Mouse (Mus musculus): ENCODE results near the gene Gpx6.

Gpx6 gene

DNA sequence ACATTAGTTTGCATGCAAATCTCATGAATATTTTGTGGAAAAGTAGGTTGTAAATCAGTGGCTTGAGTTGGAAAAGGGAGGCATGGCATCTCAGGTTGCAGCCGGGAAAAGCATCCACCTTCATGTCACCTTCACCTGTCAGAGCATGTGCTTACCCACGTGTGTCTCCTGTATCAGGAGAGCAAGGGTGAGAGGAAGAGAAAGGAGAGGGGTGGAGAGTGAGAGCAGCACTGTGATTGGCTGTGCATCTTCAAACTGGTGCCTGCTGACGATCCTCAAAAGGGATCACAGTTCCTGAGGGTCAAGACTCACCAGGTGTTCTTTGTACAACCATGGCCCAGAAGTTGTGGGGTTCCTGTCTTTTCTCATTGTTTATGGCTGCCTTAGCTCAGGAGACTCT is at the start of gene Gpx6:
Gene Gpx6, plus strand, starts transcription at position 200 of the 400 bp plus-strand sequence.
- DNase-seq (ENCODE audit: extremely low read depth, low read depth, low spot score), result no peak

DNA sequence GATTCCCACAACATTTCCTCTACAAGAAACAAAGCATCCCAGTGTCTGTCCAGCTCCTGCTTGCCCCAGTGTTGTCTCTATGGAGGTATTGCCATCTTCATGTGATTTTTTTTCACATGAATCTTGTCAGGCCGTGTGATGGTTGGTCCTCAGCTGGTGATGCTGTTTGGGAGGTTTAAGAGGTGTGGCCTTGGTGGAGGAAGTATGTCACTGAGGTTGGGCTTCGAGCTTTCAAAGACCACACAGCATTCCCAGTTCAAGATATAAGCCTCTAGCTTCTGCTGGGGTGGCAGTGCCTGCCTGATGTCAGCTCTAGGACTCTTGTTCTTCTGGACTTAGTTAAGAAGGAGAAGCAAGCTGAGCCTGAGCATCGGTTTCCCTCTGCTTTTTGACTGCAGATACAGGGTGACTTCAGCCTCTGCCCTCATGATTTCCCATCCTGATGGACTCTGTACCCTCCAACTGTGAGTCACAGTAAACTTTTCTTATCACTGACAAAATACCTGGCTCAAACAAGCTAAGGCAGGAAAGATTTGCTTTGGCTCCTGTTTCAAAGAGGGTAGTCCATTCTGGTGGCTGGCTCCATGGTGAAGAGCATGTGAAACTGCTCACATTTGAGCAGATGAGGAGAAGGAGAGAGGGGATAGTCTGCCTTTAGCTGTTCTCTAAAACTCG is 49.0 kb upstream of the Gpx6 start:
- DNase-seq (ENCODE audit: extremely low read depth, low read depth, low spot score), result no peak

DNA sequence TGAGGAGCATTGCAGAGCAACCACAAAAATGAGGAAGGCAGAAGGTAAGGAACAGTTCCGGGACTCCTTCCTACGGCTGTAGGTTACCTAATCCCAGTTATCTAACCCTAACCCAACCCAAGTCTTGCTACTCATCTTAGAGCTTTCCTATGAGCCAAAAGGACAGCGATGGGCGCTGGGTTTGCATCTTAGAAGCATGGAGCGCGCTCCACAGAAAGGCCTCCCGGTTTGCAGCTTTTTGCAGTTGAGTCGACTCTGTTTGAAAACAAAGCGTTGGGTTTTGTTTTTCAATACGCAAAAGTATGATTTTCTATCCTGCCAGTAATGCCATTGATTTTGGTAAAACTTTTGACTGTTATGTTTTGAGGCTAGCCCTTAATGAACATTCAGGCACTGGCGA is 48.0 kb upstream of the Gpx6 start:
- DNase-seq (ENCODE audit: extremely low read depth, low read depth, low spot score), result no peak

DNA sequence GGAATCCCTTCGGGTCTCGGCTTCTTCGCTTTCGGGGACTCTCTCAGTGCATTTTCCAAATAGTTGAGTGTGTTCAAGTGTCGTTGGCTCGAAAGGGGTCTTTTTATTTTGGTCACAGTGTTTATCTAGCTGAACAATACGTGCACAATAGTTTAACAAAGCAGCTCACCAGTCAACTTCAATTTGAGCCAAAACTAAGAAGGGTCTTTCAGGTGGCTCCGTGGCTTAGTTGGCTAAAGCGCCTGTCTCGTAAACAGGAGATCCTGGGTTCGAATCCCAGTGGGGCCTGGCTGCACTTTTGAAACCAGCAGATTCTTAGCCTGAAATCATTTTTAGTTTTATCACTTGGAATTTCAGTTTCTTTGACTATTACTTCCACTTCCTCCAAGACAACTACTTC is 47.6 kb upstream of the Gpx6 start:
- DNase-seq (ENCODE audit: extremely low read depth, low read depth, low spot score), result no peak

DNA sequence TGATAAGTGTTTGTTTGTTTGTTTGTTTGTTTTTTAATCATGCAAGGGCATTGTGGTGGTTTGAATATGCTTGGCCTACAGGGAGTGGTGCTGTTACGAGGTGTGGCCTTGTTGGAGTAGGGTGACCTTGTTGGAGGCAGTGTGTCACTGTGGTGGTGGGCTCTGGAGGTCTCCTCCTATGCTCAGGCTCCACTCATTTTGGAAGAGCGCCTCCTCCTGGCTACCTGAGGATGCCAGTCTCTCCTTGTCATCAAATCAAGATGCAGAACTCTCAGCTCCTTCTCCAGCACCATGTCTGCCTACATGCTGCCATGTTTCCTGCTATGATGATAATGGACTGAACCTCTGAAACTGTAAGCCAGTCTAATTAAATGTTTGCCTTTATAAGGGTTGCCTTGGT is 46.2 kb upstream of the Gpx6 start:
- DNase-seq (ENCODE audit: extremely low read depth, low read depth, low spot score), result no peak

DNA sequence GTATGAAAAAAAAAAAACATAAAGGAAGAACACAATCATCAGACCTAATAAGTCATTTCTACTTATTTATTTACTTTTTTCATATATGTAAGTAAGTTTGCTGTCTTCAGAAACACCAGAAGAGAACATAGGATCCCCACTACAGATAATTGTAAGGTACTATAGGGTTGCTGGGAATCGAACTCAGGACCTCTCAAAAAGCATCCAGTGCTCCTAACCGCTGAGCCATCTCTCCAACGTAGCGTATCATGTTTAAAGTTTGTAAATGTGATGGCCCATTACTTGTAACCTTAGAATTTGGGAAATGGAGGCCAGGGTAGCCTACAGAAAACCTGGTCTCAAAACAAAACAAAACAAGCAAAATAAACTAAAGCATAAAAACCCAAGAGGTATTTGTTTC is 44.4 kb upstream of the Gpx6 start:
- no peak for DNase-seq (ENCODE audit: extremely low read depth, low read depth, low spot score)

DNA sequence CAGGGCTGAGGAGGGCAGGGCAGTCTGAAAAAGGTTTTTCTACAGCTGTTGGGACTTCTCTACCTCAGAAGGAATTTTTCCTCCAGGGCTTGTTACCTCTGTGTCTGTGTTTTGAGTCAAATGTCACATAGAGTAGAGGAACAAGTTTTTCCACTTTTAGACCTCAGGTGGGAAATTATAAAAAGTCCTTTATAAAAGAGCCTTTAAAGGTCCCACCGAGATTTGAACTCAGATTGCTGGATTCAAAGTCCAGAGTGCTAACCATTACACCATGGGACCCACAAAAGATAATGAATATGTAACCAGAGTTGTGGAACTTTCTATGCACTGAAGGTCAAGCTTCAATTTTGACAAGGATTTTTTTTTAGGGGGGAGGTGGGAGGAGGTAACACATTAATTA is 43.7 kb upstream of the Gpx6 start:
- no peak for DNase-seq (ENCODE audit: extremely low read depth, low read depth, low spot score)

DNA sequence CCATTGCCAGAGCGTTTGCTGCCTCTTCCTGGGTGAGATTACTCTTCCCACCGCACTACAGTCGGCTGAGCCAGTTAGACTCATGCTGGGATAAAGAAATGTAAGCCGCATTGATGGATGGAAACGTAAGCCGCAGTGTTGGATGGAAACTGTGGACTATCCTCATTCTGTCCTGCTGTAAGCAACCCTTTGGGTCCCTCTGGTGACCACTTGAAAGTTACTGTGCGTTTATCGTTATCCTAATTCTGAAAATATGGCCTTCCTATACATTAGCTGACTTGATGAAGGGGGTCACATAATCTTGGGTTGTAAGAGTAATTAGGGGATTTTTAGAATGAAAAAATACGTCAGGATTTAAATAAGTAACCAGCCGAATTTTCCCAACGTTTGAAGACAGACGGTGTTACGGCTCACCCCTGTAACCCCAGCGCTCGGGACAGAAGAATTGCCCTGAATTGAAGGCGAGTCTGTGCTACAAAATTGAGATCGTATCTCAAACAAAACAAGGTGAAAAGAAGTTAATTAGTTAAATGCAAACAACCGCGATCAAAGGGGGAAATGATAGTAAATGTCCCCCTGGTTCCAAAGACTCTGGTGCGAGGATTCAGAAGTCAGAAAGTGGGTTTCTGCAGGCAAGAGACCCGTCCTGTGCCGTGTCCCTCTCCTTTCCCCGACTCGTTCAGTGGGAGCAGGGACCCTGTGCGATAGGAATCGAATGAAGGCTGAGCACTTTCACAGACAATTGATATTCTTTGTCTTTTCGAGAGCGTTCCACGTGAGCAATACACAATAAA is 36.7 kb upstream of the Gpx6 start:
- DNase-seq (ENCODE audit: extremely low read depth, low read depth, low spot score), result no peak

DNA sequence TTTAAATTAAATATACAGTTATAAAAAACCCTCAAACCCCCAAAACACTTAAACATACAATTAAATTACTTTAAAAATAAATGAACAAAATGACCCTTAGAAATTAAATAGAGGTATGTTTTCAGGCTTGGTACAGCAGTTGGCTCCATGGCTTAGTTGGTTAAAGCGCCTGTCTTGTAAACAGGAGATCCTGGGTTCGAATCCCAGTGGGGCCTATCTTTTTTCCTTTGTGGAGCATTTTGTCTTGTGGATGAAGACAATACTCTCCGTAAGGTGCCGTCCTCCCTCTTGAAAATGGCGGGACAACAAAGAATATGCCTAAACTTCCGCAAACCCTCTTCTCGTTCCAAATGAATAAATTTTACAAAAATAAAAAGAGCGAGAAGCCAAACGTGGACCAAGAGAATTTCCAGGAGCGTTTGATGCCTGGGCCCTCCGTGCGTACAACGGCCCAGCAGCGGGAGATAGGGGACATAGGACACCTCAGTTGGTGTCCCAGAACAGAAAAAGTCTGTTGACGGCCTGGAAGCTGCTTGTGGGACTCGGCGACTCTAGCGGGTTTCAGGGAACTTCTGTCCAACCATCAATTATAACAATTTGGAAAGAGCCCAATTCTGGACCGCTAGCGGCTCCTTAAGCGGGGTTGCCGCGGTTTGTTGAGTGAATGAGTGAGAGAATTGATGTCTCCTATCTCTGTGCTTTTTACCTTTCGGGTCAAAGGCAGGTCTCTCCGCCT is 35.9 kb upstream of the Gpx6 start:
- no peak for DNase-seq (ENCODE audit: extremely low read depth, low read depth, low spot score)

DNA sequence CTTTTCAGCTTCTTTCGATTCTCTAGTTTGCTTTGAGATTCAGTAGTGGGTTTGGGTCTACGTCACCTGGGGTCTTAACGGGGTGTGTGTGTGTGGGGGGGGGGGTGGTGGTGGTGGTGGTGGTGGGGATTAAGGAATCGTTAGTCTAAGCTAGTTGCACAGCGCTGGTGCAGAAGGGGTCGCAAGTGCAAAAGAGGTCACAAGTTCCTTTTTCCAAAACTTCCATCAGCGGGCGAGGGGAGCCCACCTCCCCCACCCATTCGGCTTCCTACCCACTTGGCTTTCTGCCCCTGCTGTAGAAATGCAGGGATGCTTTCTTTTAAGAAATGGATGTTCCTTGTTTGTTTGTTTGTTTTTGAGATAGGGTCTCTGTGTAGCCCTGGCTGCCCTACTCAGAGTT is 35.4 kb upstream of the Gpx6 start:
- DNase-seq (ENCODE audit: extremely low read depth, low read depth, low spot score), result no peak

DNA sequence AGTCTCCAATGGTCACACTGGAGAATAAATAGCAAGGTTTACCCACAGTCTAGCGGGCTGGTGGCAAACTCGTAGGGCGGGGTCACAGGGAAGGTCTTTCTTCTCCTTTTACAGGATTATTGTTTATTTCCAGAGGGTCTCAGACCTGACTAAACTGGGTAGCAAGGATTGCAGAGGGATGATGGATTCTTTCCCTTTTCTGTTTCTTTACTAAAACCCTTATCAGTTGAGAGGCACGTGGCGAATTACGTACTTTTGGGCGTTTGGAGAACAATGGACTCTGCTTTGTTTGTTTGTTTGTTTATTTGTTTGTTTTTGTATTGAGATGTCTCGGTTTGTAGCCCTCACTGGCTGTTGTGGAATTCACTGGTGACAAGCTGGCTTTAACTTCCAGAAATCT is 32.8 kb upstream of the Gpx6 start:
- DNase-seq (ENCODE audit: extremely low read depth, low read depth, low spot score), result no peak

DNA sequence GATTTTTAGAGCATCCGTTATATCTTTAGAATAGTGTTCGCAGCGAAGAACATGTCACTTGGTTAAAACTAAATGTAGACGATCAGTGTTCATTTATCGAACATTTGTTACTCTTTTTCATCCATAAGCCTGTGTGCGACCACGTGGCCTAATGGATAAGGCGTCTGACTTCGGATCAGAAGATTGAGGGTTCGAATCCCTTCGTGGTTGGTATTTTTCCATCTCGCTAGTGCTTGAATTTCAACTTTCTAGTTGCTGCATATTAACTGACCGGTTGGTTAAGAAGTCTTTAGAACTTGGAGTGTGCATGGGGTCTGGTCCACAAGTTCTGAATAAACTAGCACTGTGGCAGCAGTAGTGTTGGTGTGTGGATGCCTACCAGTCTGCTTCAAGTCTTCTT is 32.4 kb upstream of the Gpx6 start:
- no peak for DNase-seq (ENCODE audit: extremely low read depth, low read depth, low spot score)

DNA sequence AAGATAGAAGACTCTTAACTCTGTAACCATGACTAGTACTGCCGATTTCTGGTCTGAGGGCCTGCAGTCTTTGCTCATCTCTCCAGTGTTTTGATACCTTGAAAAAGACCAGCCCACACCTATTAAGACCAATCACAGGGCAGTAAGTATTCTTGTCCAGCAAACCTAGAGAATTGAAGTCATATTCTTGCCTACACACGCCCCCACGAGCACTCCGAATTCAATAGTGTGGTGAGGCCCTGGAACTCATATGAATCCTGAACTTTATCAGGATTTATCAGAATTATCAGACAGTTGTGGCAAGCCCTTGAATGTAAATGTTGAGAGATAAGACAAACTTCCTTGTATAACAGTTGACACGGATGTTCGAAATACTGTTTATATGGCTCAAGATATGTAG is 19.3 kb upstream of the Gpx6 start, which contains the start of gene Gpx5:
Gene Gpx5, minus strand, starts transcription at position 101 of the 400 bp plus-strand sequence.
- DNase-seq (ENCODE audit: extremely low read depth, low read depth, low spot score), result no peak

DNA sequence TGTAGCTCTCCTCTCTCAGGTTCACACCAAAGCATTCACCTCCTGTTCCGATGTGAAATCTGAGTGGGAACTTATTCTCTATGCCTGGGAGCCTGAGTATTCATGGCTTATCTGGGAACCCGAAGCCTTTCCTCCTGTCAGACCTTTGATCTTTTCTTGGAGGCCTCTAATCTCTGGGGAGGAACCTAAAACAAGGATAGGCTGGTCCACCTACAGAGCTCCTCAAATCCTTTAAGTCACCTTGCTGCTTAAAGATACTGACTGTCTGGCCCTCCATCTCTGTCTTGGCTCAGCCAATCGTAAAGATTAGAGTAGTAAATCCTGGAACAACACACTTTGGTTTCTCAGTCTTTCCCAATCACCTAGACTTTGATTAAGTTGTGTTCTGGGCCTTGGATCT is 13.4 kb upstream of the Gpx6 start:
- no peak for DNase-seq (ENCODE audit: extremely low read depth, low read depth, low spot score)

DNA sequence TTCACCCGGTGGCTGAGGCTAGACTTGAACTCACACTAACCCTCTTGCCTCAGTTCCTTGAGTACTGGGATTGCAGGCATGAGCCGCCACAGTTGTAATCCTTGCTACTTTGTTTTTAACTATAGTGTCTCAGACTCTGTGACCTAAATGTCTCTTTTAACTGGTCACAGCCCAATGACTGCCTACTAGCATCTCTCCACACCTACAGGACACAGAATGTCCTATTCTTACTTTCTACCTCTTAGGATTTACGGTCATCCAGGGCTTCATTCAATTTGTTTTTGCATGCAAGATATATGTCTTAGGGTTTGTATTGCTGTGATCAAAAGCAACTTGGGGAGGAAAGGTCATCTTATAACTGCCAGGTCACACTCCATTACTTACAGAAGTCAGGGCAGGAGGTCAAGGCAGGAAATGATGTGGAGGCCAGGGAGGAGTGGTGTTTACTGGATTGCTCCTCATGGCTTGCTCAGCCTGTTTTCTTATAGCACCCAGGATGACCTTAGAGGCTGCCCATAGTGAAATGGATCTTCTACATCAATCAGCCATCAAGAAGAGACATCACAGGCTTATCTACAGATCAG is 7.3 kb upstream of the Gpx6 start:
- DNase-seq (ENCODE audit: extremely low read depth, low read depth, low spot score), result no peak

DNA sequence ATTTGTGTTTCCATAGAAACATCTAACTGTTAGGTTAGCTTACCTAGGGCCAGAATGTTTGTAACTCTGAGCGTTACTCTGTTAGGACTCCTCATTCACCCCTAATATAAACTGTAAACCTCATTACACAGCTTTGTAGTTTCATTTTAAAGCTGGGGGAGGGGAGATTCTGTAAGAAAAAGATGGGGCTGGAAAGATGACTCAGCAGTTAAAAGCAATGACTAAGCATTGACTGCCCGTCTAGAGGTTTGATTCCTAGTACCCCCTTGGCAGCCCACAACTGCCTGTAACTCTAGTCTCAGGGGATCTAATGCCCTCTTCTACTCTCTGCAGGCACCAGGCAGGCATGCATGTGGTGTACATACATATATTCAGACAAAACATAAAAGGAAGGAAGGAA is 2.1 kb upstream of the Gpx6 start:
- no peak for DNase-seq (ENCODE audit: extremely low read depth, low read depth, low spot score)

DNA sequence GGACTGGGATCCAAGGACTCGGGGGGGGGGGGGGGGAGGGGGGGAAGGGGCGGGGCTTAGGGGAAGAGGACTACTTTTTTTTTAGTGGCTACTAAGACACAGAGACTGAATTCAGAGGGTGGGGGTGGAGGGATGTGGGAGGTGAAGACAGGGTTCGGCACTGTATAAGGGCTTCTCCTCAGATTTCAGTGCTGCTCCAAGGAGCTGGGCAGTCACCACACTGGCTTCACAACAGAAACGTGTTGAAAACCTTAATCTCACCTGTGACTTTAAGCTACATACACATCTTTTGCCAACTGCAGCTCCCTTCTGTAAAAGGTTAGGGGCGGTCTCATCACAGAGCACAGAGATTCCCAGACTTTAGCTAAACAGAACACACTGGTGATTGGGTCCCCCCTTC is 929 bp downstream of the Gpx6 start:
- no peak for DNase-seq (ENCODE audit: extremely low read depth, low read depth, low spot score)

DNA sequence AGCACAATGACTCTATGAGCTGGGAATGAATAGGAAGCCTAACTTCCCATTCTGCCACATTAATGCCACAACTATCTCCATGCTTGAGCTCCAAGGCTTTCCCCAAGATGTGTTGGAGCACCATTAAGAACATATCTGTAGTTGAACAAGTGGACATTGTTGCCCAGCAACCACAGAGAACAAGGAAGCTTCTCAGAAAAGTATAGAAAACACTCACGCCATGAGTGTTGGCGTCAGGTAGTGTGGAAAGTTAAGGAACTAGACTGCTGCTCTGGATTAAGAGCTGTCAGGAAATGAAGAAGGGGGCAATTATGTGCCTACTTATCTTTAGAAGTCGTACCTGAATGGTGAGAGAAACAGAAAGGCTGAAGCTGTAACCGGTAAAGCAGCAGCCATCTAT is 2.0 kb downstream of the Gpx6 start:
- DNase-seq (ENCODE audit: extremely low read depth, low read depth, low spot score), result no peak

DNA sequence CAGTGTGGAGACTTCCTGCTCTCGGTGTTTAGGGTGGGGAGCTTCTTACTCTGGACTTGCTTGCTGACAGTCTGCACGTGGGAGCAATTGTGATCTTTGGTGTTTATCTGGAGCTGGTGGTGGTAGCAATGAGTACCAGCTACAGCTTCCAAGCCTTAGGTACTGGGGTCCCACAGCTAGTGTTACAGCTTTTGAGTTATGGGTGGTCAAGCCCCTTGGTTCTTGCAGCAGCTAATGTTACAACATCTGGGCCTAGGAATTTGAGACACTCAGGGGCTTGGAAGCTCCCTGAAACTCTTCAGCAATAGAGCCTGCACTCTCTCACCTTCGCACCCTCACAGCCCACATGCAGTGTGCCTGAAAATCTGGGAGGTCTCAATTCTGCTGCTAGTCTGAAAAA is 8.3 kb downstream of the Gpx6 start:
- DNase-seq (ENCODE audit: extremely low read depth, low read depth, low spot score), result no peak

DNA sequence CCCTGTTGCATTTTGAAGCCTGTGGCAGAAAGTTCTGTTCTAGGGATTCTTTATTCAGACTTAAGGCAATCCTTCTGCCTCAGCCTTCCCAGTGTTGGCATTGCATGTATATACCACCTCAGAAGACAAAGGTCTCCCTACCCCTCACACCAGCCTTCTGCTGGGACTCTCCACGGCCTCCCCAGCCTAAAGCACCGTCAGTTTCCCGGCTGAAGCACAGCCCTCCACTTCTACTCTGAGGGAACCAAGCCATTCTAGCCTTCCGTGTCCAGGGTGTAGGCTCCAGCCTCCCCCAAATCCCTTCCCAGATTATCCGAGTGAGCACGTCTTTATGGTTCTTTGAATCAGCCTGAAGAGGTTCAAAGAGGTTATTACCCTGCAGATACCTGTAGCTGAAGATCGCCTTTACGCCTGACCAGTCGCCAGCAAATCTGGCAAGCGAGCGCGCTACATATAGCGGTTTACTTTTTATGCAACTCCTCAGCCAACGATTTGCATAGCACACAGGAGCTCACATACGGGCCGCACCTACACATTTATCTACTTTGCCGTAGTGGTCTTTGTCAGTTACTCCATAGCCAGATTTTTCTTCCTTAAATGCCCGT is 10.1 kb downstream of the Gpx6 start:
- no peak for DNase-seq (ENCODE audit: extremely low read depth, low read depth, low spot score)
